Mouse (Mus musculus) liver, embryonic 14 days (tissue): ENCODE results near the gene Klhdc8b. TPM values are rescaled to one million over a fixed set of nuclear protein-coding genes. Genes with fewer than 3 reads are reported as not detected.

Source experiments
- polyA plus RNA-seq: library from polyadenylated mRNA; depleted of rRNA; stranded (reverse); fragments of >200 nt; gene quantifications from 2 replicates; pipeline ENCODE4 v1.2.3, GENCODE M21; 2012; rRNA removed

Klhdc8b gene
- 10.9 and 12.7 TPM in 2 replicates for polyA plus RNA-seq

GRCm38 (mm10) chr9:108461181-108461631 lies at the start of gene Klhdc8b:
Klhdc8b (minus strand) TSS chr9:108461581.

GRCm38 (mm10) chr9:108507619-108508434 lies 46.4 kb upstream of the Klhdc8b start, which contains the start of gene Qars:
Qars (plus strand) TSS chr9:108507706.

GRCm38 (mm10) chr9:108490559-108491285 lies 29.3 kb upstream of the Klhdc8b start, which contains the start of gene Usp19:
Usp19 (plus strand) TSS chr9:108490602.

GRCm38 (mm10) chr9:108479721-108480351 lies 18.5 kb upstream of the Klhdc8b start, which contains the start of gene Lamb2:
Lamb2 (plus strand) TSS chr9:108479736.

GRCm38 (mm10) chr9:108460319-108461178 lies 832 bp downstream of the Klhdc8b start, which contains the start of gene Ccdc71:
Ccdc71 (plus strand) TSS chr9:108460527.

GRCm38 (mm10) chr9:108436182-108436581 lies 25.2 kb downstream of the Klhdc8b start, which contains the start of gene BC048562:
BC048562 (plus strand) TSS chr9:108436482.

GRCm38 (mm10) chr9:108428384-108428783 lies 33.0 kb downstream of the Klhdc8b start, which contains the start of gene Ccdc36:
Ccdc36 (minus strand) TSS chr9:108428484.

Other genes starting within 250 kb of the Klhdc8b start
- gene Dag1, start 197.6 kb downstream of the Klhdc8b start, polyA plus RNA-seq = 4.5 and 5.6 TPM in 2 replicates
- 2.7 and 3.1 TPM in 2 replicates for gene Nicn1, start 171.2 kb downstream of the Klhdc8b start, polyA plus RNA-seq
- gene Amt, start 164.7 kb downstream of the Klhdc8b start, polyA plus RNA-seq = 6.6 and 7.8 TPM in 2 replicates
- gene Rhoa, start 155.5 kb downstream of the Klhdc8b start, polyA plus RNA-seq = 77.4 and 89.7 TPM in 2 replicates
- gene Tcta, start 155.4 kb downstream of the Klhdc8b start, polyA plus RNA-seq = 8.4 and 10.7 TPM in 2 replicates
- 3,245 and 3,712 TPM in 2 replicates for gene Gpx1, start 122.7 kb downstream of the Klhdc8b start, polyA plus RNA-seq
- gene Usp4, start 113.7 kb downstream of the Klhdc8b start, polyA plus RNA-seq = 36.5 and 40.0 TPM in 2 replicates
- 0.36 and 0.61 TPM in 2 replicates for gene 1700102P08Rik, start 68.8 kb downstream of the Klhdc8b start, polyA plus RNA-seq
- gene Ccdc36, start 33.1 kb downstream of the Klhdc8b start, polyA plus RNA-seq = 0.17 TPM in 2 replicates
- gene BC048562, start 25.1 kb downstream of the Klhdc8b start, polyA plus RNA-seq = not detected in 2 replicates
- gene Ccdc71, start 1.1 kb downstream of the Klhdc8b start, polyA plus RNA-seq = 9.1 and 10.2 TPM in 2 replicates
- gene Lamb2, start 18.2 kb upstream of the Klhdc8b start, polyA plus RNA-seq = 7.2 and 7.9 TPM in 2 replicates
- gene Usp19, start 29.0 kb upstream of the Klhdc8b start, polyA plus RNA-seq = 29.8 and 34.1 TPM in 2 replicates
- 97.1 and 108 TPM in 2 replicates for gene Qars, start 46.1 kb upstream of the Klhdc8b start, polyA plus RNA-seq
- 36.9 and 46.0 TPM in 2 replicates for gene Qrich1, start 55.2 kb upstream of the Klhdc8b start, polyA plus RNA-seq
- 120 and 136 TPM in 2 replicates for gene Impdh2, start 98.7 kb upstream of the Klhdc8b start, polyA plus RNA-seq
- gene Ndufaf3, start 105.9 kb upstream of the Klhdc8b start, polyA plus RNA-seq = 9.9 and 11.3 TPM in 2 replicates
- 38.4 and 45.4 TPM in 2 replicates for gene Dalrd3, start 108.3 kb upstream of the Klhdc8b start, polyA plus RNA-seq
- gene Wdr6, start 117.2 kb upstream of the Klhdc8b start, polyA plus RNA-seq = 7.5 and 8.5 TPM in 2 replicates
- gene P4htm, start 136.1 kb upstream of the Klhdc8b start, polyA plus RNA-seq = 0.63 and 0.67 TPM in 2 replicates
- 18.2 and 20.6 TPM in 2 replicates for gene Arih2, start 187.8 kb upstream of the Klhdc8b start, polyA plus RNA-seq
- gene Slc25a20, start 200.5 kb upstream of the Klhdc8b start, polyA plus RNA-seq = 6.8 and 9.3 TPM in 2 replicates
- 5.9 and 7.1 TPM in 2 replicates for gene Prkar2a, start 227.7 kb upstream of the Klhdc8b start, polyA plus RNA-seq